Mouse (Mus musculus) forebrain, embryonic 11.5 days (tissue): ENCODE results near the gene Avpr2. TPM values are rescaled to one million over a fixed set of nuclear protein-coding genes. Genes with fewer than 3 reads are reported as not detected.
A peak's percentile ranks its signal among the peaks of the same experiment; 100 is the strongest.

Experiments used
- ATAC-seq: fragments of 200-750 bp; cut with Nextera tagmentation; replicated peaks from 2 replicates; pipeline ENCODE4 v1.8.0; 2017; ENCODE audit warnings: moderate TSS enrichment; ENCODE audit not compliant: low FRiP score
- DNase-seq: peaks from one replicate; pipeline ENCODE4 v3.0.0-alpha.2; 2017; ENCODE audit warnings: low spot score
- H3K27ac ChIP-seq: fragments of 300-500 bp; sonication (generic); 2 replicates; pipeline ENCODE4 v1.5.1; 2014; ENCODE audit warnings: low read depth, low read length
- H3K27me3 ChIP-seq: fragments of 300-500 bp; sonication (generic); 2 replicates; pipeline ENCODE4 v1.6.1; 2014; ENCODE audit warnings: mild to moderate bottlenecking, low read length, mixed read lengths; ENCODE audit not compliant: control insufficient read depth, insufficient read depth
- H3K36me3 ChIP-seq: fragments of 300-500 bp; sonication (generic); 2 replicates; pipeline ENCODE4 v1.6.1; 2014; ENCODE audit warnings: mild to moderate bottlenecking, low read length, moderate library complexity, mixed read lengths; ENCODE audit not compliant: control insufficient read depth, insufficient read depth
- H3K4me1 ChIP-seq: fragments of 300-500 bp; sonication (generic); replicated peaks from 2 replicates; pipeline ENCODE4 v1.6.1; 2014; ENCODE audit warnings: low read length, mixed read lengths; ENCODE audit not compliant: control insufficient read depth, insufficient read depth
- H3K4me2 ChIP-seq: fragments of 300-500 bp; sonication (generic); 2 replicates; pipeline ENCODE4 v1.6.1; 2014; ENCODE audit warnings: low read depth, mild to moderate bottlenecking, low read length, moderate library complexity, mixed read lengths; ENCODE audit not compliant: severe bottlenecking
- H3K4me3 ChIP-seq: fragments of 300-500 bp; sonication (generic); 2 replicates; pipeline ENCODE4 v1.5.1; 2014; ENCODE audit warnings: low read depth, low read length
- H3K9ac ChIP-seq: fragments of 300-500 bp; sonication (generic); 2 replicates; pipeline ENCODE4 v1.6.1; 2014; ENCODE audit warnings: low read length
- H3K9me3 ChIP-seq: fragments of 300-500 bp; sonication (generic); 2 replicates; pipeline ENCODE4 v1.6.1; 2016; ENCODE audit warnings: low read length, mixed read lengths; ENCODE audit not compliant: control insufficient read depth
- WGBS: fragments of 180-500 bp; shearing (Covaris S2); extraction: QIAGEN DNeasy Blood & Tissue Kit; methylation state at CpG from one replicate; pipeline ENCODE4 v1.1.7; 2014; 5-methylcytosine and 5-hydroxymethylcytosine counted together
- polyA plus RNA-seq: library from polyadenylated mRNA; unstranded; fragments of >200 nt; fragmentation: Nextera tagmentation; extraction: Ambion mirVana; gene quantifications from 2 replicates; pipeline ENCODE4 v1.2.1, GENCODE M21; 2014

Gene Avpr2
- polyA plus RNA-seq, 1 experiment from 2014 or later, result not detected

DNA sequence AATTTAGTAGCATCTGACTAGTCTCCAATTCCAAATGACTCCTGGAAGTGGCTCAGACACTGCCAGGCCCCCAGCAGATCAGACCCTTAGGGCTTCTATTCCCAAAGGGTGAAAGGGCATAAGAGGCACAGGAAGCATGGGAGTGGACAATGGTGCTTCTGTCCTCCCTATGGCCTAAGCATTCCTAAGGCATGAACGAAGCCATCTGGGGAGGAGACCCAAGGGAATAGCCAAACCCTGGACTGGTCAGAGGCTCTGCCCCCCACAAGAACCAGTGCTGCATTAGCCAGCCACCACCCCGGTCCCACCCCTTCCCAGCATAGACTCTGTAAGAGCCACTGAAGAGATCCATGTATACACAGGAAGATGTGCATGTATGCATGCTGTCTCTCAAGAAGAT lies 16.0 kb upstream of the Avpr2 start:
- ATAC-seq (no peak), DNase-seq (no peak)
- Histone ChIP-seq H3K9ac (no peak overlapping the region), H3K4me3 (no peak overlapping the region), H3K36me3 (no peaks in the 10 kb centered on the region), H3K27ac (no peak overlapping the region), H3K9me3 (no peaks in the 10 kb centered on the region), H3K4me2 (no peak overlapping the region), H3K27me3 (no peaks in the 10 kb centered on the region), H3K4me1 (no peaks in the 10 kb centered on the region)
- WGBS, result 84% methylated on average over 2 of the region's 2 CpGs

DNA sequence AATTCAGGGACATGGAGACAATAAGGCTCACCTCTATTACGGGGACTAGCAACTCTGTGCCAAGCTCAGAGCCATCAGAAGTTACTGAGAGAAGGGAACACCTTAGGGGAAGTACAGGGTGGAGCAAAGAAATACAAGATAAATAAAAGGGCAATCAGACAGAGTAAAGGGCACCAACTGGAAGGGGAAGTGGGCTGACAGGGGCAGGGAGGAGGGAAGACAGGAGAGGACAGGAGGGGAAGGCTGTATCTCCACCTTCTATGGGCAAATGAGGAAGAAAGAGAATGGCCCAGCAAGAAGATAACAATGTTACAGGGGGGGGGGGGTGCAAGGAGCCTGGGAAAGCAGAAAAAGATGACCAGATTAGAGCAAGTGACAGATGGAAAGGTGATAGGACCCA lies 14.9 kb upstream of the Avpr2 start:
- Histone ChIP-seq H3K27me3 (no peaks in the 10 kb centered on the region), H3K27ac (no peak overlapping the region), H3K9ac (no peak overlapping the region), H3K36me3 (no peaks in the 10 kb centered on the region), H3K9me3 (no peaks in the 10 kb centered on the region), H3K4me3 (no peak overlapping the region), H3K4me1 (no peaks in the 10 kb centered on the region; the same call in 1 of the 2 replicates), H3K4me2 (no peak overlapping the region)
- no peak for DNase-seq
- ATAC-seq, result no peak
- WGBS, result 79% methylated on average over 1 of the region's 1 CpGs

DNA sequence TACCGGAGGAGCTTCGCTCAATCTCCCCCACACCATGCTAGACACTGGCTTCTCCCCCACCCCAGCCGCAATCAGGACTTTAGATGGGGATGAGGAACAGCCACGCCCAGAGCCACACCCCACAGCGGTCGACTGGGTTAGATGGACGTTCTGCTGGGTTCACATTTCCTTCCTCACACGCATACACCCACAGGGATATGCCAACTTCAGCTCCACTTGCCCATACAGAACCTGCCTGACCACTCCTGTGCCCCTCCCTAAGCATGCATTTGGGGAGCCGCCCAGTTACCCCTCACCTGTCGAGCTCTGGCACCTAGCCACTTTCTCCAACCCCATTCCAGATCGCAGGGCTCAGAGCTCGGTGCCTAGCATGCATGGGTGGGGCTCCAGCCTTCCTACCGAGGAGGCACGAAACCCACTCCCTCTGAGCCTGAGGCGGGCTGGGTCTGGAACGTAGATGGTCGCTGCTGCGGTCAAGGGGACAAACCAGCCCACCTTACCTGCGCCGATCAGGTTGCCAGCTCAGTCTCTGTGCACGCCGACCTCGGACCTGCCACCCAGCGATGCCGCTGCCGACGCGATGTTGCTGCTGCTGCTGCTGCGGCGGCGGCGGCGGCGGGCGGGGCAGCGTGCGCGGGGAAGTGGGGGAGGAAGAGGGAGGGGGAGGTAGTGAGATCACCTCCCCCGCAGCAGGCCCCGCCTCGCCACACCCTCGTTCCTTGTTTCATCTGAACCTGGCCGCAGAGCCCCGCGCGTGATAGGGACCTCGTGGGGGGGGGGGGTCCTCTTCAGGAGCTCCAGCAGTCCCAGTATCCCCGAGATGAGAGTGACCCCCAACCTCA lies 11.5 kb upstream of the Avpr2 start:
- DNase-seq, result peak; percentile 68
- Histone ChIP-seq H3K9ac (peak overlapping the region; percentile 56), H3K4me3 (peak overlapping the region; percentile 38), H3K27me3 (no peaks in the 10 kb centered on the region), H3K4me1 (no peaks in the 10 kb centered on the region; the same call in 1 of the 2 replicates), H3K36me3 (no peaks in the 10 kb centered on the region), H3K4me2 (peak overlapping the region; percentile 59), H3K27ac (no peak overlapping the region), H3K9me3 (no peaks in the 10 kb centered on the region)
- peak; percentile 49 for ATAC-seq
- WGBS, result 12% methylated on average over 34 of the region's 48 CpGs

DNA sequence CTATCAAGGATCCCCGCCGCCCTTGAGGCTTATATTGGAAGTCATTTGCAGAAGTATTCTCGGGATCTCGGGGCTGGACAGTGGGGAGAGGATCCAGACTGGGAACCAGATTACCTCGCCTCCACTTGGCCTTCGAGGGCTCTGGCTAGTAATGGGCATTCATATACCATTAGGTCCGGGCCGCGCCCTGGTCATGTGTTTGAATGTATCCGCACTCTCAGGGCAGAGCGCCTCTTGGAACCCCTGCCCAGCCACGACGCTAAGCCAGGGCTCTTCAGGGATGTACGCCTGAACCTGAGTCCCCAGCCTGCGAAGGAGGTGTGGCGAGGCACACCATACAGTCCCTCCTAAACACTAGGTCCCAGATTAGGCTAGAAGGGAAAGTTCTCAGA lies 10.9 kb upstream of the Avpr2 start:
- Histone ChIP-seq H3K27me3 (no peaks in the 10 kb centered on the region), H3K9ac (peak overlapping the region; percentile 56), H3K4me1 (no peaks in the 10 kb centered on the region; the same call in 1 of the 2 replicates), H3K9me3 (no peaks in the 10 kb centered on the region), H3K36me3 (no peaks in the 10 kb centered on the region), H3K4me2 (peak overlapping the region; percentile 59), H3K27ac (no peak overlapping the region), H3K4me3 (peak overlapping the region; percentile 38)
- WGBS, result 15% methylated on average over 16 of the region's 16 CpGs
- DNase-seq, result peak; percentile 50
- ATAC-seq, result 0 out of 2 replicates have a peak, but pooled peaks have one; percentile 27

DNA sequence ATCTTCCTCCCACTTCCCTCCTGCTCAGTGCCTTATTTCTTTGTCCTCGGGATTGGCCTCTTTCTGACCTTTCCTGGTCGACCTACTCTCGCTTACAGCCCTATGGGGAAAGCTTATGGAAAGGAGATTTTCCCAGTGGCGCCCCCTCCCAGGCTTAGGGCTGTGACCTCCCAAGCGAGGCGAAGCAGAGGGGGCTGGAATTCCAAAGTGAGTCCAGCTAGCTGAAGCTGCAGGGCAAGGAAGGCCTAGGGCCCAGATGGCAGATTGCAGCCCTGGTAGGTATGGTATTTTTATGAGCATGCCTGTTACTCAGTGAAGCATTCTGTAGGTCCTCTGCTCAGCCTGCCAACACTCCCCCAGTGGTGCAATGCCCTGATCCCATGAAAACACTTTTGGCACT lies 10.4 kb upstream of the Avpr2 start:
- DNase-seq (no peak), ATAC-seq (no peak)
- H3K27ac ChIP-seq, result no peak overlapping the region
- WGBS, result 17% methylated on average over 6 of the region's 6 CpGs
- no peak overlapping the region for H3K9ac ChIP-seq
- peak overlapping the region; percentile 59; the same call in 1 of the 2 replicates for H3K4me2 ChIP-seq
- H3K4me1 ChIP-seq, result no peaks in the 10 kb centered on the region; the same call in 1 of the 2 replicates
- H3K9me3 ChIP-seq, result no peaks in the 10 kb centered on the region
- no peak overlapping the region for H3K4me3 ChIP-seq
- no peaks in the 10 kb centered on the region for H3K27me3 ChIP-seq
- no peaks in the 10 kb centered on the region for H3K36me3 ChIP-seq

DNA sequence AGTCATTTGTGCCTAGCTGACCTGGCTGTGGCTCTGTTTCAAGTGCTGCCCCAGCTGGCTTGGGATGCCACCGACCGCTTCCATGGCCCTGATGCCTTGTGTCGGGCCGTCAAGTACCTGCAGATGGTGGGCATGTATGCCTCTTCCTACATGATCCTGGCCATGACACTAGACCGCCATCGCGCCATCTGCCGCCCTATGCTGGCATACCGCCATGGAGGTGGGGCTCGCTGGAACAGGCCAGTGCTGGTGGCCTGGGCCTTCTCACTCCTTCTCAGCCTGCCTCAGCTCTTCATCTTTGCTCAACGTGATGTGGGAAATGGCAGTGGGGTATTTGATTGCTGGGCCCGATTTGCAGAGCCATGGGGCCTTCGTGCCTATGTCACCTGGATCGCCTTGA lies 931 bp downstream of the Avpr2 start:
- 92% methylated on average over 14 of the region's 14 CpGs for WGBS
- H3K27me3 ChIP-seq, result no peaks in the 10 kb centered on the region
- H3K36me3 ChIP-seq, result no peaks in the 10 kb centered on the region
- ATAC-seq (no peak), DNase-seq (no peak)
- no peaks in the 10 kb centered on the region for H3K9me3 ChIP-seq
- H3K27ac ChIP-seq, result no peak overlapping the region
- no peak overlapping the region for H3K4me2 ChIP-seq
- H3K4me3 ChIP-seq, result no peak overlapping the region
- H3K9ac ChIP-seq, result no peak overlapping the region
- no peaks in the 10 kb centered on the region for H3K4me1 ChIP-seq

DNA sequence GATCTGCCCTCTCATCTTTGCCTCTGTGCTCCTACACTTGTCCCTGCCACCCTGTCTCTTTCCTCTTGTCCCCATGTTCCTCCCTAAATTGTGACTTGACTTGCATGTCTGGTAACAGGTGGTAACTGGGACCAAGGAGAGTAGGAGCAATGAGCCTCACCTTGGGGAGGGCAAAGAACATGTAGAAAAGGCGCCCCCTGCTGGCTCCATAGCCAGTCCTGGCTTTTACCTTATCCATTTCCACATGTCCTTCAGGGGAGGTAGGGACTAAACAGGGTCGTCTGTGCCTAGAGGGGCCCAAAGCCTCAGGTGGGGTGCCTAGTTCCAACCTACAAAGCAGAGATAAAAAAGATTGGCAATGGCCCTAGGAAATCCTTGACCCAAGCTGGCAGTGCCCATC lies 3.8 kb downstream of the Avpr2 start, which contains the start of gene L1cam:
TSS of gene L1cam (minus strand) at position 387 of the 400 bp plus-strand sequence.
- H3K36me3 ChIP-seq, result no peaks in the 10 kb centered on the region
- H3K27ac ChIP-seq, result no peak within 1 kb of the TSS
- no peaks in the 10 kb centered on the region for H3K27me3 ChIP-seq
- WGBS, result 13% methylated on average over 2 of the region's 2 CpGs
- no peak within 1 kb of the TSS for H3K9ac ChIP-seq
- DNase-seq, result peak; percentile 64
- H3K4me2 ChIP-seq, result no peak within 1 kb of the TSS
- H3K9me3 ChIP-seq, result no peaks in the 10 kb centered on the region
- no peak for ATAC-seq
- no peaks in the 10 kb centered on the region for H3K4me1 ChIP-seq
- H3K4me3 ChIP-seq, result no peak within 1 kb of the TSS

DNA sequence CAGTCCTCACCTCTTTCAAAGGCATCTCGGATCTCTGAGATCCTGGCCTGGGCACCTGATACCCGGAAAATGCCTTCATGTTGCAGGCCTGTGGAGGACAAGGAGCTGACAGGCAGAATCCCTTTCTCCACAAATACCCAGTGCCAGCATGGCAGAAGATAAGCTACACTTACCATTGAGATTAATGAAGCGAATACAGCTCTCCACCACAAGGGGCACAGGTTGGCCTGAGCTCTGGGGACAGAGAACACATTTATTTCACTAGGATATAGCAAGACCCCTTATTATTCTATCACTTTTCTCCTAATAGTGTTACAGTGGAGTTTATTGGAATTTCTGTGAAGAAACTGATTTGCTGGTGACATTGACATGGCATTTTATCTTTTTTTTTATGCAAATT lies 6.1 kb downstream of the Avpr2 start:
- 67% methylated on average over 3 of the region's 3 CpGs for WGBS
- Histone ChIP-seq H3K4me1 (no peaks in the 10 kb centered on the region), H3K27me3 (no peaks in the 10 kb centered on the region), H3K4me2 (no peak overlapping the region), H3K4me3 (no peak overlapping the region), H3K9ac (no peak overlapping the region), H3K27ac (no peak overlapping the region), H3K36me3 (no peaks in the 10 kb centered on the region), H3K9me3 (no peaks in the 10 kb centered on the region)
- DNase-seq (no peak), ATAC-seq (no peak)

DNA sequence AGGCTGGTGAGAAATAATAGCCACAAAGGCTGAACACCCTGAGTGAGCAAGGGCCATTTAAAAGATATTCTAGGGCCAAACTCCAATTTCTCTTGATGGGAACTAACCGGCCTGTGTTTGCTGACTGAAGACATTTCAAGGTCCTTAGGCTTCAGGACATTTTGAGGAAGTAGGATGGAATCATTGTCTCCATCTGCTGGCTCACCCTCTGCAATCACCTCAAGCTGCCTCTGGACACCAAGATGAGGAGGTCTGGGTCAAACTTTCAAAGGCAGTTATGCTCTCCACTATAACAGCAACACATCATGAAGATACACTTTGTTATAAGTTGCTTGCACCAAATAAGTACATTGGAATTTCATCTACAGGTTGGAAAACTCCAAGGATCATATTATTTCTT lies 18.1 kb downstream of the Avpr2 start:
- Histone ChIP-seq H3K27ac (no peak overlapping the region), H3K9me3 (no peaks in the 10 kb centered on the region), H3K9ac (no peak overlapping the region), H3K4me3 (no peak overlapping the region), H3K27me3 (no peaks in the 10 kb centered on the region), H3K36me3 (no peaks in the 10 kb centered on the region), H3K4me2 (no peak overlapping the region), H3K4me1 (no peaks in the 10 kb centered on the region)
- ATAC-seq (no peak), DNase-seq (no peak)
- 86% methylated on average over 1 of the region's 1 CpGs for WGBS
